Mouse (Mus musculus): Measurements from ENCODE around the gene Zfp839. TPM values are rescaled to one million over a fixed set of nuclear protein-coding genes. Genes with fewer than 3 reads are reported as not detected.

Gene Zfp839
- polyA plus RNA-seq (2015; fragmentation: Nextera tagmentation; extraction: Ambion mirVana) = 3.7 and 4.9 TPM in 2 replicates

DNA sequence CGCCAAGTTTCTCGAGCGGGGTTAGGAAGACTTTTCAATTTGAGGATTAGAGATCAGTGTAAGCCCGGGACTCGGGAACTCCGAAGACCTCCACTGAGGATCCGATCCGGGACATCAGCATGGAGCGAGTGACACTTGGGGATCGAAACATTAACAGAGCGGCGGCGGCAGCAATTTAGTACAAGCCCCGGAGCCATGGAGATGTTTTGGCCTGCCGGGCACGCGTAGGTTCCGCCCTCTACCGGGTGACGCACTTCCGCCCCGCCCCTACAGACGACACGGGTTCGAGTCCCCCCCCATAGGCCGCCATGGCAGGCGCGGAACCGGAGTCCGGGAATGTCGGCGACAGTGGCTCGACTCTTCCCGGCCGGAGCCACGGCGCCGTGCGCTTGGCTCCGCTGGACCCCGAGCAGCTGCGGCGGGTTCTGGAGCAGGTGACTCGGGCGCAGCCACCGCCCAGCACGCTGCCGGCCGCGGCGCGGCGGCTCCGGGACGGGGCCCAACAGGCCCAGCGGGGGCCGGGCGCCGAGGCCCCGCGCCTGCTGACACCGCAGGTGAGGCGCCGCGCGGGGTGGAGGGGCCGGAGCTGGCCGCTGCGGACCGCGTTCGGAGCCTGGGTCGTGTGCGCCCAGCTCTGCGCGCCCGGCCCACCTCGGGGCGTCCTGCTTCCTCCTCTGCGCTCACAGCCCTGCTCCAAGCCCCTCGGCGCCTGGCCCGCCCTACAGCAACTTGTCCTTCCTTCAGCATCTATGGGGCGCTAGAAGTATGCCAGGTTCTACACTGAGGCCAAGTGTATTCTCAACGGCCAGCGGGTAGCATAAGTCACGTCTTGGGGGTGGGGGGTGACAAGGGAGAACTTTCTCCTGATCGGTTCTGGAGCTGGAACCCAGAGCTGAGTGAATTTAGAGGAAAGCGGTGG is at the start of gene Zfp839:
Gene Zfp839, plus strand, starts transcription at position 244 of the 919 bp plus-strand sequence.
- peak within 1 kb of the TSS; percentile 68 for H3K27ac ChIP-seq (ENCODE audit: low read length)
- peak within 1 kb of the TSS; percentile 67 for H3K4me2 ChIP-seq (ENCODE audit: low read depth, low read length)
- H3K27me3 ChIP-seq (replicated peaks; ENCODE audit: control insufficient read depth, insufficient read depth, low read length) = no peaks in the 10 kb centered on the region
- under 1% methylated on average over 85 of the region's 89 CpGs for WGBS
- H3K9me3 ChIP-seq (ENCODE audit: control insufficient read depth, low read length) = no peaks in the 10 kb centered on the region
- peak within 1 kb of the TSS; percentile 76 for H3K4me3 ChIP-seq (ENCODE audit: low read length)
- H3K9ac ChIP-seq (ENCODE audit: low read depth, low read length) = peak within 1 kb of the TSS; percentile 89
- ATAC-seq = peak; percentile 78
- H3K4me1 ChIP-seq (ENCODE audit: control insufficient read depth, insufficient read depth, low read length) = peaks cover 22% of the 10 kb centered on the region
- no peaks in the 10 kb centered on the region for H3K36me3 ChIP-seq (ENCODE audit: control insufficient read depth, insufficient read depth, low read length)

- H3K27ac ChIP-seq (ENCODE audit: low read length) = no peak overlapping the region
- no peak overlapping the region for H3K4me3 ChIP-seq (ENCODE audit: low read length)
- no peaks in the 10 kb centered on the region for H3K9me3 ChIP-seq (ENCODE audit: control insufficient read depth, low read length)
- H3K27me3 ChIP-seq (replicated peaks; ENCODE audit: control insufficient read depth, insufficient read depth, low read length) = no peaks in the 10 kb centered on the region
- peaks cover 2% of the 10 kb centered on the region; the same call in 1 of the 2 replicates for H3K4me1 ChIP-seq (ENCODE audit: control insufficient read depth, insufficient read depth, low read length)
- no peak overlapping the region for H3K9ac ChIP-seq (ENCODE audit: low read depth, low read length)
- no peak overlapping the region for H3K4me2 ChIP-seq (ENCODE audit: low read depth, low read length)
- no peaks in the 10 kb centered on the region for H3K36me3 ChIP-seq (ENCODE audit: control insufficient read depth, insufficient read depth, low read length)
- 75% methylated on average over 10 of the region's 10 CpGs for WGBS
- ATAC-seq = no peak
Measured at GRCm38 (mm10) chr12:110801876-110802464, 48.1 kb upstream of the Zfp839 start.

GRCm38 (mm10) chr12:110802674-110803297 is 47.3 kb upstream of the Zfp839 start:
- H3K9me3 ChIP-seq (ENCODE audit: control insufficient read depth, low read length) = no peaks in the 10 kb centered on the region
- no peak overlapping the region for H3K4me3 ChIP-seq (ENCODE audit: low read length)
- no peak overlapping the region for H3K9ac ChIP-seq (ENCODE audit: low read depth, low read length)
- ATAC-seq = no peak
- no peaks in the 10 kb centered on the region for H3K4me1 ChIP-seq (ENCODE audit: control insufficient read depth, insufficient read depth, low read length)
- no peak overlapping the region for H3K27ac ChIP-seq (ENCODE audit: low read length)
- H3K36me3 ChIP-seq (ENCODE audit: control insufficient read depth, insufficient read depth, low read length) = no peaks in the 10 kb centered on the region
- H3K27me3 ChIP-seq (replicated peaks; ENCODE audit: control insufficient read depth, insufficient read depth, low read length) = no peaks in the 10 kb centered on the region
- 82% methylated on average over 5 of the region's 5 CpGs for WGBS
- no peak overlapping the region for H3K4me2 ChIP-seq (ENCODE audit: low read depth, low read length)

GRCm38 (mm10) chr12:110804261-110804660 is 45.8 kb upstream of the Zfp839 start:
- no peaks in the 10 kb centered on the region for H3K27me3 ChIP-seq (replicated peaks; ENCODE audit: control insufficient read depth, insufficient read depth, low read length)
- peak; percentile 55; the same call in 1 of the 2 replicates for ATAC-seq
- H3K4me1 ChIP-seq (ENCODE audit: control insufficient read depth, insufficient read depth, low read length) = peaks cover 7% of the 10 kb centered on the region
- H3K9me3 ChIP-seq (ENCODE audit: control insufficient read depth, low read length) = no peaks in the 10 kb centered on the region
- WGBS = 48% methylated on average over 10 of the region's 10 CpGs
- H3K36me3 ChIP-seq (ENCODE audit: control insufficient read depth, insufficient read depth, low read length) = no peaks in the 10 kb centered on the region
- H3K27ac ChIP-seq (ENCODE audit: low read length) = no peak overlapping the region
- H3K9ac ChIP-seq (ENCODE audit: low read depth, low read length) = no peak overlapping the region
- H3K4me3 ChIP-seq (ENCODE audit: low read length) = no peak overlapping the region
- no peak overlapping the region for H3K4me2 ChIP-seq (ENCODE audit: low read depth, low read length)

- Histone ChIP-seq H3K9ac (ENCODE audit: low read depth, low read length) (no peak overlapping the region), H3K4me3 (ENCODE audit: low read length) (no peak overlapping the region), H3K4me1 (ENCODE audit: control insufficient read depth, insufficient read depth, low read length) (peaks cover 7% of the 10 kb centered on the region), H3K4me2 (ENCODE audit: low read depth, low read length) (no peak overlapping the region), H3K36me3 (ENCODE audit: control insufficient read depth, insufficient read depth, low read length) (no peaks in the 10 kb centered on the region), H3K9me3 (ENCODE audit: control insufficient read depth, low read length) (no peaks in the 10 kb centered on the region), H3K27ac (ENCODE audit: low read length) (no peak overlapping the region), H3K27me3 (replicated peaks; ENCODE audit: control insufficient read depth, insufficient read depth, low read length) (no peaks in the 10 kb centered on the region)
- WGBS = 90% methylated on average over 3 of the region's 3 CpGs
- ATAC-seq = no peak
Measured at GRCm38 (mm10) chr12:110806301-110806970, 43.6 kb upstream of the Zfp839 start.

DNA sequence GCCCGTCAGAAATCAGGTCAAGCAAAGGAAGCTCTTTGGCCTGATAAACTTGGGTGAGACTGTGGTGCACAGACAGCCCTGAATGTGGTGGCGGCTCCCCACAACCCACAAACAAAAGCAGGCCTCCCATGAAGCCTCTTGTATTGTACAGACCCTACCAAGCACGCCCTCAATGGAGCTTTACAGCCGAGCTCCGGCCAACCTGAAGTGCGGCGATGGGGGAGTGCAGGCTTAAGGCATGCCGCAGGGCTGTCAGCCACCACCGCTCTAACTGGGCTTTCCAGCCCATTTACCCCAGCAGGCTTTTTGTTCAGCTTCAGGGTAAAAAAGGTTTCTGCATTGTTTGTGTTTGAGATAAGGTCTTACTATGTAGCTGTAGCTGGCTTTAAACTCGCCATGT is 41.6 kb upstream of the Zfp839 start:
- no peak for ATAC-seq
- Histone ChIP-seq H3K9ac (ENCODE audit: low read depth, low read length) (no peak overlapping the region), H3K4me3 (ENCODE audit: low read length) (no peak overlapping the region), H3K36me3 (ENCODE audit: control insufficient read depth, insufficient read depth, low read length) (no peaks in the 10 kb centered on the region), H3K9me3 (ENCODE audit: control insufficient read depth, low read length) (no peaks in the 10 kb centered on the region), H3K4me1 (ENCODE audit: control insufficient read depth, insufficient read depth, low read length) (peaks cover 7% of the 10 kb centered on the region), H3K27me3 (replicated peaks; ENCODE audit: control insufficient read depth, insufficient read depth, low read length) (no peaks in the 10 kb centered on the region), H3K4me2 (ENCODE audit: low read depth, low read length) (no peak overlapping the region), H3K27ac (ENCODE audit: low read length) (no peak overlapping the region)
- 75% methylated on average over 10 of the region's 10 CpGs for WGBS

- Histone ChIP-seq H3K27me3 (replicated peaks; ENCODE audit: control insufficient read depth, insufficient read depth, low read length) (no peaks in the 10 kb centered on the region), H3K4me3 (ENCODE audit: low read length) (no peak overlapping the region), H3K4me1 (ENCODE audit: control insufficient read depth, insufficient read depth, low read length) (peaks cover 7% of the 10 kb centered on the region), H3K4me2 (ENCODE audit: low read depth, low read length) (no peak overlapping the region), H3K27ac (ENCODE audit: low read length) (no peak overlapping the region), H3K9ac (ENCODE audit: low read depth, low read length) (no peak overlapping the region), H3K9me3 (ENCODE audit: control insufficient read depth, low read length) (no peaks in the 10 kb centered on the region), H3K36me3 (ENCODE audit: control insufficient read depth, insufficient read depth, low read length) (no peaks in the 10 kb centered on the region)
- WGBS = 77% methylated on average over 5 of the region's 5 CpGs
- peak; percentile 58; the same call in 1 of the 2 replicates for ATAC-seq
Measured at GRCm38 (mm10) chr12:110808848-110809247, 41.2 kb upstream of the Zfp839 start.

DNA sequence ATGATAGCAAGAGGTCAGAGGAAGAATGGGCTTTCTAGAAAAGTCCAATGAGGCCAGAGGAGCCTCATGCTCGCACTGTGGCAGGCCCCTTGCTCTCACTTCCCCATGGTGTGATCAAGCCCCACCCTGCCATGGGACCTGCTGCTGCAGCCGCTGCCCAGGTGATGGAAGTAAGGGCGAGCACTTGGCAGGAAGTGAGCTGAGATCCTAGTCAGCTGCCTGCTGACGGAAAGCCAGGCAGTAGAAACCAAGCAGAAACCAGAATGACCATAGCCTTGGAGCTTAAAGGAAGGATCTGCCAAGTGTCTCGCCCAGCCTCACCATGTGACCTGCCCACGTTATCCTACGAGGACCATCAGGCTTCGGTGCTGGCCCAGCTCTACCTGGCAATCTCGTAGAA is 36.9 kb upstream of the Zfp839 start:
- H3K4me3 ChIP-seq (ENCODE audit: low read length) = no peak overlapping the region
- H3K4me1 ChIP-seq (ENCODE audit: control insufficient read depth, insufficient read depth, low read length) = peaks cover 7% of the 10 kb centered on the region
- H3K4me2 ChIP-seq (ENCODE audit: low read depth, low read length) = no peak overlapping the region
- no peak for ATAC-seq
- H3K36me3 ChIP-seq (ENCODE audit: control insufficient read depth, insufficient read depth, low read length) = no peaks in the 10 kb centered on the region
- no peak overlapping the region for H3K9ac ChIP-seq (ENCODE audit: low read depth, low read length)
- no peaks in the 10 kb centered on the region for H3K27me3 ChIP-seq (replicated peaks; ENCODE audit: control insufficient read depth, insufficient read depth, low read length)
- 84% methylated on average over 9 of the region's 9 CpGs for WGBS
- H3K9me3 ChIP-seq (ENCODE audit: control insufficient read depth, low read length) = no peaks in the 10 kb centered on the region
- H3K27ac ChIP-seq (ENCODE audit: low read length) = no peak overlapping the region

- H3K27me3 ChIP-seq (replicated peaks; ENCODE audit: control insufficient read depth, insufficient read depth, low read length) = no peaks in the 10 kb centered on the region
- no peak for ATAC-seq
- H3K36me3 ChIP-seq (ENCODE audit: control insufficient read depth, insufficient read depth, low read length) = no peaks in the 10 kb centered on the region
- no peak overlapping the region for H3K9ac ChIP-seq (ENCODE audit: low read depth, low read length)
- 90% methylated on average over 6 of the region's 6 CpGs for WGBS
- no peak overlapping the region for H3K27ac ChIP-seq (ENCODE audit: low read length)
- no peak overlapping the region for H3K4me2 ChIP-seq (ENCODE audit: low read depth, low read length)
- no peak overlapping the region for H3K4me3 ChIP-seq (ENCODE audit: low read length)
- H3K9me3 ChIP-seq (ENCODE audit: control insufficient read depth, low read length) = no peaks in the 10 kb centered on the region
- H3K4me1 ChIP-seq (ENCODE audit: control insufficient read depth, insufficient read depth, low read length) = peaks cover 4% of the 10 kb centered on the region
Measured at GRCm38 (mm10) chr12:110813624-110814023, 36.4 kb upstream of the Zfp839 start.
